Mouse (Mus musculus) ES-E14 (cell line): Measurements from ENCODE around the gene Anapc5.

Experiments used
- CHD2 ChIP-seq: IDR thresholded peaks from 2 replicates; pipeline ENCODE4 v1.6.1; 2014; ENCODE audit warnings: mild to moderate bottlenecking, low read depth, low read length, inconsistent platforms
- HCFC1 ChIP-seq: IDR thresholded peaks from 2 replicates; pipeline ENCODE4 v1.6.1; 2012; ENCODE audit warnings: low read length, inconsistent platforms, borderline replicate concordance; ENCODE audit not compliant: insufficient read depth
- MAFK ChIP-seq: IDR thresholded peaks from 2 replicates; pipeline ENCODE4 v1.6.1; 2014; ENCODE audit warnings: mild to moderate bottlenecking, low read depth, low read length, inconsistent platforms; ENCODE audit not compliant: insufficient read depth
- ZC3H11A ChIP-seq: IDR thresholded peaks from 2 replicates; pipeline ENCODE4 v1.6.1; 2012; ENCODE audit warnings: low read depth, mild to moderate bottlenecking, inconsistent platforms, low read length, borderline replicate concordance
- ZNF384 ChIP-seq: IDR thresholded peaks from 2 replicates; pipeline ENCODE4 v1.6.1; 2012; ENCODE audit warnings: low read depth, low read length, inconsistent platforms

- TF ChIP-seq CHD2 (no peak), HCFC1 (no peak), MAFK (no peak), ZNF384 (no peak), ZC3H11A (no peak)
These were observed 37.3 kb downstream of the Anapc5 start for GRCm38 (mm10) chr5:122783726-122784406.
